In the genomic region with DNA sequence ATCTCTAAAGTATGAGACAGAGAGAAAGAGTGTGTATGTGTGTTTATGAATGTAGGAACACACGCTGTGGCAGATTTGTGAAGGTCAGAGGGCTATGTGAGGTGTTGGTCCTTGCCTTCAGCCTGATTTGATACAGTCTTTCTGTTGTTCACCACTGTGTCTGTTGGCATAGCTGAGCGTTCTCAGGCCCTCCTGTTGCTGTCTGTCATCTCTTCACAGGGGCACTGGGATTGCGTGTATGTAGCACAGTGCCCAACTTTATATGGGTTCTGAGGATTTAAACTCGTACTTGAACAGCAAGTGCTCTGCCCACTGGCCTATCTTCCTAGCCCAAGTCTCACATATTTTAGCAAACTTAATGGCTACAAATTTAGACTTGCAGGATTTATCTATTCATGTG, we compare ENCODE assay signal across 29 mouse cellular contexts. TPM values are rescaled to one million over a fixed set of nuclear protein-coding genes. Genes with fewer than 3 reads are reported as not detected.
A peak's percentile ranks its signal among the peaks of the same experiment; 100 is the strongest.
DNase-seq lines count a peak whose midpoint lies in the region; ATAC-seq and TF ChIP-seq lines count a peak whose summit lies in the region.
"Had no signal": no experiment of that assay in that cellular context is flagged by ENCODE, and none has a peak within 500 bp of the region (broad histone marks: within the 10 kb centered on the region; RNA-seq: fewer than 3 reads in every experiment).

No protein-coding gene starts in this region.

- no peak overlapping the region for H3ac ChIP-seq in myocyte (ENCODE audit: control insufficient read depth, insufficient read length)

- ATAC-seq in limb, embryonic 14.5 days (ENCODE audit: low FRiP score, low read depth) = no peak
- ATAC-seq: forebrain, embryonic 14.5 days; forebrain, embryonic 16.5 days had no signal

- no peak overlapping the region for H3K27ac ChIP-seq in limb, embryonic 14.5 days (replicated peaks; ENCODE audit: low read depth, low read length)
- no peak overlapping the region for H3K27ac ChIP-seq in limb, embryonic 10.5 days
- H3K27ac ChIP-seq: embryonic facial prominence, embryonic 13.5 days; embryonic facial prominence, embryonic 15.5 days; forebrain, embryonic 10.5 days; forebrain, embryonic 12.5 days had no signal

- H3K4me3 ChIP-seq in limb, embryonic 14.5 days (replicated peaks; ENCODE audit: low read length) = no peak overlapping the region
- H3K4me3 ChIP-seq in limb, embryonic 10.5 days = no peak overlapping the region
- H3K4me3 ChIP-seq in myocyte = no peak overlapping the region
- H3K4me3 ChIP-seq: embryonic facial prominence, embryonic 13.5 days; embryonic facial prominence, embryonic 15.5 days; erythroblast, embryonic 14.5 days; forebrain, embryonic 10.5 days; forebrain, embryonic 12.5 days had no signal

- intact Hi-C loops in gastrocnemius, postnatal 14 days (cut with DNase I; ENCODE audit: low total_unique reads) = no loop called here

- H3K36me3 ChIP-seq in limb, embryonic 14.5 days (ENCODE audit: control insufficient read depth, insufficient read depth, low read length) = no peaks in the 10 kb centered on the region
- no peaks in the 10 kb centered on the region for H3K36me3 ChIP-seq in limb, embryonic 10.5 days
- no peaks in the 10 kb centered on the region for H3K36me3 ChIP-seq in myocyte (ENCODE audit: control insufficient read depth, insufficient read depth)
- H3K36me3 ChIP-seq: embryonic facial prominence, embryonic 13.5 days; embryonic facial prominence, embryonic 15.5 days; forebrain, embryonic 10.5 days; forebrain, embryonic 12.5 days had no signal

- DNase-seq in gastrocnemius, postnatal 14 days = peak; percentile 7
- no peak for DNase-seq in gastrocnemius, postnatal 10 days
- peak; percentile 9 for DNase-seq in limb, embryonic 14.5 days (ENCODE audit: low spot score)
- no peak for DNase-seq in limb, embryonic 10.5 days (ENCODE audit: low spot score)
- DNase-seq: adrenal gland, adult 2 months; adrenal gland, postnatal 10 days; adrenal gland, postnatal 25 days; B cell, adult 2 months; cerebellum, adult 11 months; cerebellum, adult 18-20 months; cerebellum, adult 8-10 months; cerebellum, adult 9-11 months; cerebellum, postnatal 14 days; cerebellum, postnatal 36 days; embryo, embryonic 11 days had no signal

- no peak for TF ChIP-seq POLR2A in limb, embryonic 14.5 days (IDR thresholded peaks at IDR 0.05; ENCODE audit: borderline replicate concordance, extremely low read depth, insufficient read depth, insufficient read length)
- no peak for TF ChIP-seq POLR2A in myocyte (IDR thresholded peaks at IDR 0.05; ENCODE audit: insufficient read length, low read depth)

- 77% methylated on average over 4 of the region's 4 CpGs for WGBS in limb, embryonic 14.5 days
- WGBS in limb, embryonic 10.5 days = 89% methylated on average over 4 of the region's 4 CpGs

- no peaks in the 10 kb centered on the region for H3K79me2 ChIP-seq in myocyte (ENCODE audit: control insufficient read depth, insufficient read depth)

- no peaks in the 10 kb centered on the region for H3K9me3 ChIP-seq in limb, embryonic 14.5 days (ENCODE audit: control insufficient read depth, low read length)
- H3K9me3 ChIP-seq in limb, embryonic 10.5 days (replicated peaks) = no peaks in the 10 kb centered on the region
- H3K9me3 ChIP-seq: embryonic facial prominence, embryonic 13.5 days; embryonic facial prominence, embryonic 15.5 days; forebrain, embryonic 10.5 days; forebrain, embryonic 12.5 days had no signal

- no peaks in the 10 kb centered on the region for H3K27me3 ChIP-seq in limb, embryonic 14.5 days (ENCODE audit: control insufficient read depth, insufficient read depth, low read length)
- H3K27me3 ChIP-seq in limb, embryonic 10.5 days (ENCODE audit: low read depth, poor library complexity, severe bottlenecking) = no peaks in the 10 kb centered on the region
- no peaks in the 10 kb centered on the region for H3K27me3 ChIP-seq in myocyte (ENCODE audit: control insufficient read depth, insufficient read depth, insufficient read length)
- H3K27me3 ChIP-seq: embryonic facial prominence, embryonic 13.5 days; embryonic facial prominence, embryonic 15.5 days; forebrain, embryonic 12.5 days had no signal

- H3K4me1 ChIP-seq in limb, embryonic 14.5 days (ENCODE audit: control insufficient read depth, insufficient read depth, low read length) = no peaks in the 10 kb centered on the region
- H3K4me1 ChIP-seq in limb, embryonic 10.5 days = no peaks in the 10 kb centered on the region
- H3K4me1 ChIP-seq: forebrain, embryonic 12.5 days had no signal

- H3K9ac ChIP-seq in limb, embryonic 14.5 days (ENCODE audit: low read depth, low read length, severe bottlenecking) = no peak overlapping the region
- H3K9ac ChIP-seq: embryonic facial prominence, embryonic 13.5 days; embryonic facial prominence, embryonic 15.5 days; forebrain, embryonic 12.5 days had no signal

- no peak overlapping the region for H3K4me2 ChIP-seq in limb, embryonic 14.5 days (replicated peaks; ENCODE audit: low read depth, low read length, severe bottlenecking)
- no peak overlapping the region for H3K4me2 ChIP-seq in myocyte (ENCODE audit: low read depth)
- H3K4me2 ChIP-seq: embryonic facial prominence, embryonic 13.5 days; embryonic facial prominence, embryonic 15.5 days; forebrain, embryonic 12.5 days had no signal

TF ChIP-seq in myocyte, 11 proteins besides CTCF, POLR2A, EP300 and RAD21:
- TF ChIP-seq MYOD1 (IDR thresholded peaks at IDR 0.05; ENCODE audit: control insufficient read depth in 1 of 3, insufficient read length in 2 of 3, low read depth in 2 of 3) (peak in 2 of 3 experiments; percentile 79 to 85), TCF12 (IDR thresholded peaks at IDR 0.05; ENCODE audit: insufficient read depth, poor library complexity, severe bottlenecking) (no peak)

RNA-seq across cellular contexts. Expression of a gene that starts 2.3 kb away (rescaled TPM):
- total RNA-seq in gastrocnemius, postnatal 14 days (2021) = not detected
- total RNA-seq in gastrocnemius, postnatal 10 days (2021) = not detected
- polyA plus RNA-seq in limb, embryonic 14.5 days (2012; rRNA removed) = not detected in 2 replicates
- polyA plus RNA-seq in limb, embryonic 14.5 days (2014; fragmentation: Nextera tagmentation; extraction: Ambion mirVana) = not detected in 2 replicates
- polyA plus RNA-seq in limb, embryonic 10.5 days (2016; fragmentation: Nextera tagmentation; extraction: Ambion mirVana) = not detected in 2 replicates
- not detected for polyA plus RNA-seq in myocyte (2012; fragmentation: generic; extraction: Trizol)
- total RNA-seq: adrenal gland, adult 2 months; adrenal gland, postnatal 10 days; adrenal gland, postnatal 25 days; adrenal gland, postnatal 4 days; common myeloid progenitor, adult 5-6 weeks; ES-E14; MEL had no signal
- polyA plus RNA-seq: adrenal gland, adult 2 months; brain, embryonic 14.5 days; embryonic facial prominence, embryonic 11.5 days; embryonic facial prominence, embryonic 13.5 days; embryonic facial prominence, embryonic 15.5 days; erythroblast, embryonic 14.5 days; forebrain, embryonic 10.5 days; forebrain, embryonic 12.5 days; forebrain, embryonic 14.5 days; forebrain, embryonic 16.5 days had no signal

RNA-seq across cellular contexts. Expression of a gene that starts 38.1 kb away (rescaled TPM):
- total RNA-seq in gastrocnemius, postnatal 14 days (2021) = 10 to 100 TPM; 14.4 to 14.5 TPM
- total RNA-seq in gastrocnemius, postnatal 10 days (2021) = 10 to 100 TPM; 17.1 to 19.1 TPM
- polyA plus RNA-seq in limb, embryonic 14.5 days (2012; rRNA removed) = 39.2 and 40.1 TPM in 2 replicates
- polyA plus RNA-seq in limb, embryonic 14.5 days (2014; fragmentation: Nextera tagmentation; extraction: Ambion mirVana) = 46.6 and 46.9 TPM in 2 replicates
- polyA plus RNA-seq in limb, embryonic 10.5 days (2016; fragmentation: Nextera tagmentation; extraction: Ambion mirVana) = 28.9 and 32.8 TPM in 2 replicates
- 8.7 TPM for polyA plus RNA-seq in myocyte (2012; fragmentation: generic; extraction: Trizol)

RNA-seq across cellular contexts. Expression of a gene that starts 39.4 kb away (rescaled TPM):
- not detected for total RNA-seq in gastrocnemius, postnatal 14 days (2021)
- not detected for total RNA-seq in gastrocnemius, postnatal 10 days (2021)
- polyA plus RNA-seq in limb, embryonic 14.5 days (2012; rRNA removed) = 0.64 TPM in 1 of 2 replicates, not detected in the other
- polyA plus RNA-seq in limb, embryonic 14.5 days (2014; fragmentation: Nextera tagmentation; extraction: Ambion mirVana) = not detected in 2 replicates
- not detected in 2 replicates for polyA plus RNA-seq in limb, embryonic 10.5 days (2016; fragmentation: Nextera tagmentation; extraction: Ambion mirVana)
- not detected for polyA plus RNA-seq in myocyte (2012; fragmentation: generic; extraction: Trizol)
- total RNA-seq: adrenal gland, adult 2 months; adrenal gland, postnatal 10 days; adrenal gland, postnatal 25 days; adrenal gland, postnatal 4 days; common myeloid progenitor, adult 5-6 weeks; ES-E14; MEL had no signal
- polyA plus RNA-seq: adrenal gland, adult 2 months; brain, embryonic 14.5 days; embryonic facial prominence, embryonic 11.5 days; embryonic facial prominence, embryonic 13.5 days; embryonic facial prominence, embryonic 15.5 days; erythroblast, embryonic 14.5 days; forebrain, embryonic 10.5 days; forebrain, embryonic 12.5 days; forebrain, embryonic 14.5 days; forebrain, embryonic 16.5 days had no signal

Comparison
In these comparisons a context has a peak if more than half of its experiments do, and no peak if none do; other contexts are left out.
1. DNase-seq: peak in gastrocnemius, postnatal 14 days (single experiment) and limb, embryonic 14.5 days (single experiment); none in gastrocnemius, postnatal 10 days (single experiment) and limb, embryonic 10.5 days (single experiment).